Mouse (Mus musculus): ENCODE results near the gene Grin3b.

The Grin3b gene

DNA sequence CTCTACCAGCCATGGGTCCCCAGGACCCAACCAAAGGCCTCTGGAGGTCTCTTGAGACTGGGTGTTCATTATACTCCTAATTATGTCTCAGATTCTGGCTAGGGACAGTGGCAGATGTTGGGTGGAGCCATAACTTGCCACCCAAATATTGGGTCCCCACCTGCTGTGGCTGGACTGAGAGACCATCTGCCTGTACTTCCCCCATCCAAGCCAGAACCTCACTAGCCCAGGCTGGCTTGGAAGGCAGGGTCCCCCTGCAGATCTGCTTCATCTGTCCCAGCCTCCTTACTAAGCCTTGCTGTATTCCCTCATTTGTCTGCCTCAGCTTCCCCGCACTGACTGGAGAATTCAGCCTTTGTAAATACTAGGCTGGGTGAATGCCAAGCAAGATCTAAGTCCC is 2.3 kb upstream of the Grin3b start:
- DNase-seq = no peak

GRCm38 (mm10) chr10:79969124-79969568 is 1.4 kb upstream of the Grin3b start:
- no peak for DNase-seq

GRCm38 (mm10) chr10:79971183-79971497 is 625 bp downstream of the Grin3b start:
- no peak for DNase-seq

GRCm38 (mm10) chr10:79972831-79973230 is 2.3 kb downstream of the Grin3b start:
- DNase-seq = no peak

- DNase-seq = no peak
These were observed 3.6 kb downstream of the Grin3b start for GRCm38 (mm10) chr10:79974087-79974486.

GRCm38 (mm10) chr10:79974668-79975067 is 4.2 kb downstream of the Grin3b start:
- DNase-seq = no peak

GRCm38 (mm10) chr10:79976071-79976721 is 5.7 kb downstream of the Grin3b start:
- DNase-seq = no peak

DNA sequence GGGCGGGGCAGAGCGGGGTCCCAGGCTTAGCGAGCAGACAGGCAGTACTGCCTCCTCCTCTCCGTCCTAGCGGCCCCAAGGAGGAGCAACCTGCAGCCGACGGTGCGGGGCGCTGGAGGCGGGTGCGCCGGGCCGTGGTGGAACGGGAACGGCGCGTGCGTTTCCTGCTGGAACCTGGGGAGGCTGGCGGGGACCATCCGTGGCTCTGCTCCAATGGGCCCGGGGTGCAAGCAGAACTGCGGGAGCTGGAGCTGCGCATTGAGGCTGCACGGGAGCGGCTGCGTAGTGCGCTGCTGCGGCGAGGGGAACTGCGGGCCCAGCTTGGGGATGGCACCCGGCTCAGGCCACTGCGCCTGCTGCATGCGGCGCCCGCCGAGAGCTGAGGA is 6.2 kb downstream of the Grin3b start:
- DNase-seq = no peak

- DNase-seq = no peak
These were observed 6.8 kb downstream of the Grin3b start for GRCm38 (mm10) chr10:79977324-79977723.

DNA sequence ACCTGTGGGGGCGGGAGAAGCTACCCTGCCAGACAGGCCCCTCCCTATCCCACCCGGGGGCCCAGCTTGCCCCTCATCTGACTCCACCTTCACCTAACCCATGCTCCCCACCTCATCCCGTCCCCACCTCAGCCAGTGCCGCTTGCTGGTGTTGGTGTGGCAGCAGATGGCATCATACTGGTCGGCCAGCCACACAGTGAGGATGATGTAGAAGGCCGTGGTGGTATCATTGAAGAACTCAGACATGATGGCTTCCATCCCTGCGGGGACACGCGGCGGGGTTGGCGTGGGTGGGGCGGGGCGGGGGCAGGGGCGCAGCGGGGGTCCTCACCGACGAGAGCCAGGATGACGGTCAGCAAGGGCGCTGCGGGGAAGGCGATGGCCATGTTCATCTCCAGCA is 7.5 kb downstream of the Grin3b start:
- no peak for DNase-seq

- DNase-seq = no peak
These were observed 9.1 kb downstream of the Grin3b start for GRCm38 (mm10) chr10:79979401-79980155.

- no peak for DNase-seq
These were observed 12.7 kb downstream of the Grin3b start for GRCm38 (mm10) chr10:79983205-79983604.

DNA sequence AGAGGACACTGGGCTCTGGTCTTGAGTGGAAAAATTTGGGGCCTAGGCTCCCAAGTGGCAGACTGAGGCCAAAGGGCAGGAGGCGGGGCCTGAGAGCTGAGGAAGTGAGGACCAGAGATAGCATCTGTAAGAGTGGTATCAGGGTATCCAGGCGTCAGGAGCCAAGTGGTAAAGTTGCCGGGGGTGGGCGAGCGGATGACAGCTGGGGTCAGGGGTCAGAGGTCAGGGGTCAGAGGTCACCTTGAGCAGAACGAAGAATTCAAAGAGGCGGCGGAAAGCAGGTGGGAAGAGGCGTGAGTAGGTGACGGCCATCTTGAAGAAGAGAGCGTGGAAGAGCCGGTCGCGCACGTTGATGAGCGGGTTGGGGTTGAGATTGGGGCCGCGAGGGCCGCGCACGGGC is 13.2 kb downstream of the Grin3b start:
- peak; percentile 59 to 69 for DNase-seq

- peak; percentile 80 to 87 for DNase-seq
These were observed 13.8 kb downstream of the Grin3b start, which contains the start of gene Tmem259 for GRCm38 (mm10) chr10:79984195-79984816. Tmem259 (minus strand) TSS chr10:79984330.

- peak; percentile 91 to 93 for DNase-seq
These were observed 14.4 kb downstream of the Grin3b start for GRCm38 (mm10) chr10:79984871-79985270.

- peak; percentile 73 to 79 for DNase-seq
These were observed 15.1 kb downstream of the Grin3b start for GRCm38 (mm10) chr10:79985334-79986231.

GRCm38 (mm10) chr10:79986232-79986878 is 15.8 kb downstream of the Grin3b start:
- DNase-seq = peak in 1 of 2 experiments; percentile 9

DNA sequence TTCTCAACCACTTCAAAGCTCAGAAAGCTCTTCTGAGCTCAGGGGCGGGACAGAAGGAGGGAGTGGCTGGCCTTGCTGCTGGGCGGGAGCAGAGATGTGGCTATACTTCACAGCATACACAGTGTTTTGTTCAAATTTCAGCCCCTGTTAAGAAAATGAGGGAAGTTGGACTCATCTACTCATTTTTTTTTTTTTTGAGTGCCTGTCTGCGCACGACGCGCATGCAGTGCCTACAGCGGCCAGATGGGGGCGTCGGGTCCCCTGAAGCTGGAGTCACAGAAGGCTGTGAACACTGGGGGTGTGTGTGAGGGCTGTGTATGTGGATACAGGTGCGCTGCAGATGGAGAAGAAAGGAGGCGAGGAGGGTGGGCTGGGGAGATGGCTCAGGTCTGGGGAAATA is 16.4 kb downstream of the Grin3b start:
- DNase-seq = peak; percentile 86 to 95

GRCm38 (mm10) chr10:79987771-79988505 is 17.4 kb downstream of the Grin3b start:
- DNase-seq = peak in 1 of 2 experiments; percentile 30

- peak; percentile 68 to 77 for DNase-seq
These were observed 18.2 kb downstream of the Grin3b start, which contains the start of gene Cnn2 for GRCm38 (mm10) chr10:79988506-79989271. Cnn2 (plus strand) TSS chr10:79988584.
